Mouse (Mus musculus) stomach, postnatal 0 days (tissue): ENCODE data around the gene Gm17651. TPM values are rescaled to one million over a fixed set of nuclear protein-coding genes. Genes with fewer than 3 reads are reported as not detected.
A peak's percentile ranks its signal among the peaks of the same experiment; 100 is the strongest.

Experiments used
- ATAC-seq: fragments of 200-750 bp; cut with Nextera tagmentation; 2 replicates; pipeline ENCODE4 v1.8.0; 2017; ENCODE audit not compliant: low FRiP score, low TSS enrichment
- DNase-seq: peaks from one replicate; pipeline ENCODE4 v3.0.0-alpha.2; 2016; ENCODE audit warnings: low spot score
- H3K27ac ChIP-seq: fragments of 300-500 bp; sonication (generic); replicated peaks from 2 replicates; pipeline ENCODE4 v1.5.1; 2014; ENCODE audit warnings: mild to moderate bottlenecking, control low read depth
- H3K27me3 ChIP-seq: fragments of 300-500 bp; sonication (generic); 2 replicates; pipeline ENCODE4 v1.6.1; 2014; ENCODE audit warnings: low read length; ENCODE audit not compliant: control insufficient read depth, insufficient read depth
- H3K36me3 ChIP-seq: fragments of 300-500 bp; sonication (generic); 2 replicates; pipeline ENCODE4 v1.6.1; 2014; ENCODE audit warnings: low read length, mixed read lengths; ENCODE audit not compliant: control insufficient read depth, insufficient read depth
- H3K4me1 ChIP-seq: fragments of 300-500 bp; sonication (generic); replicated peaks from 2 replicates; pipeline ENCODE4 v1.6.1; 2014; ENCODE audit warnings: antibody characterized with exemption; ENCODE audit not compliant: control insufficient read depth, insufficient read depth
- H3K4me2 ChIP-seq: fragments of 300-500 bp; sonication (generic); replicated peaks from 2 replicates; pipeline ENCODE4 v1.6.1; 2014; ENCODE audit warnings: low read depth, mild to moderate bottlenecking, control low read depth, moderate library complexity
- H3K4me3 ChIP-seq: fragments of 300-500 bp; sonication (generic); 2 replicates; pipeline ENCODE4 v1.5.1; 2014; ENCODE audit warnings: low read depth, low read length, control low read depth
- H3K9ac ChIP-seq: fragments of 300-500 bp; sonication (generic); 2 replicates; pipeline ENCODE4 v1.6.1; 2014; ENCODE audit warnings: mild to moderate bottlenecking, low read length, control low read depth, mixed read lengths
- H3K9me3 ChIP-seq: fragments of 300-500 bp; sonication (generic); 2 replicates; pipeline ENCODE4 v1.6.1; 2016; ENCODE audit warnings: low read length; ENCODE audit not compliant: control insufficient read depth
- CTCF ChIP-seq: IDR thresholded peaks from 2 replicates; pipeline ENCODE4 v1.5.1; 2016; ENCODE audit warnings: antibody characterized with exemption, low read depth, mild to moderate bottlenecking, moderate library complexity
- EP300 ChIP-seq: optimal IDR thresholded peaks from 2 replicates; pipeline ENCODE3; 2016; ENCODE audit warnings: antibody characterized with exemption
- WGBS: fragments of 180-500 bp; shearing (Covaris S2); extraction: QIAGEN DNeasy Blood & Tissue Kit; methylation state at CpG from one replicate; pipeline ENCODE4 v1.1.7; 2014; 5-methylcytosine and 5-hydroxymethylcytosine counted together
- polyA plus RNA-seq: library from polyadenylated mRNA; unstranded; fragments of >200 nt; fragmentation: Nextera tagmentation; extraction: Ambion mirVana; gene quantifications from 2 replicates; pipeline ENCODE4 v1.2.1, GENCODE M21; 2015

Gene Gm17651
- polyA plus RNA-seq, 1 experiment from 2014 or later: not detected

- no peaks in the 10 kb centered on the region for H3K9me3 ChIP-seq
- H3K27ac ChIP-seq: 0 out of 2 replicates have a peak overlapping the region, but pooled peaks have one; percentile 53
- no peak overlapping the region for H3K4me3 ChIP-seq
- TF ChIP-seq CTCF (no peak), EP300 (no peak)
- 0 out of 2 replicates have a peak, but pooled peaks cover 2% of the 10 kb centered on the region for H3K4me1 ChIP-seq
- peak; percentile 78 for ATAC-seq
- WGBS: 49% methylated on average over 4 of the region's 4 CpGs
- no peak for DNase-seq
- no peak overlapping the region for H3K4me2 ChIP-seq
- H3K27me3 ChIP-seq: no peaks in the 10 kb centered on the region
- no peak overlapping the region for H3K9ac ChIP-seq
- H3K36me3 ChIP-seq: no peaks in the 10 kb centered on the region
These were observed 41.0 kb downstream of the Gm17651 start for GRCm38 (mm10) chr3:97633456-97633855.

- TF ChIP-seq CTCF: no peak
- no peak for TF ChIP-seq EP300
- Histone ChIP-seq H3K9ac (no peak overlapping the region), H3K4me3 (no peak overlapping the region), H3K4me1 (0 out of 2 replicates have a peak, but pooled peaks cover 2% of the 10 kb centered on the region), H3K9me3 (no peaks in the 10 kb centered on the region), H3K4me2 (no peak overlapping the region), H3K27ac (no peak overlapping the region), H3K27me3 (no peaks in the 10 kb centered on the region), H3K36me3 (no peaks in the 10 kb centered on the region)
- WGBS: 64% methylated on average over 8 of the region's 8 CpGs
- DNase-seq: no peak
- ATAC-seq: no peak
These were observed 43.1 kb downstream of the Gm17651 start for GRCm38 (mm10) chr3:97631258-97631860.

- TF ChIP-seq CTCF (no peak), EP300 (no peak)
- no peak overlapping the region for H3K4me2 ChIP-seq
- no peaks in the 10 kb centered on the region for H3K36me3 ChIP-seq
- H3K27ac ChIP-seq: no peak overlapping the region
- 0 out of 2 replicates have a peak, but pooled peaks cover 2% of the 10 kb centered on the region for H3K4me1 ChIP-seq
- no peak overlapping the region for H3K4me3 ChIP-seq
- H3K9ac ChIP-seq: no peak overlapping the region
- DNase-seq: no peak
- no peaks in the 10 kb centered on the region for H3K9me3 ChIP-seq
- 90% methylated on average over 4 of the region's 4 CpGs for WGBS
- no peaks in the 10 kb centered on the region for H3K27me3 ChIP-seq
- ATAC-seq: no peak
These were observed 43.7 kb downstream of the Gm17651 start for GRCm38 (mm10) chr3:97630746-97631145.

GRCm38 (mm10) chr3:97629941-97630340 is 44.6 kb downstream of the Gm17651 start:
- DNase-seq: no peak
- no peak overlapping the region for H3K4me2 ChIP-seq
- no peak for ATAC-seq

GRCm38 (mm10) chr3:97628391-97629001 is 46.0 kb downstream of the Gm17651 start, which contains the start of gene Fmo5:
TSS of gene Fmo5 (plus strand) at chr3:97628804.
- H3K36me3 ChIP-seq: no peaks in the 10 kb centered on the region
- H3K4me3 ChIP-seq: peak within 1 kb of the TSS; percentile 46
- H3K9ac ChIP-seq: peak within 1 kb of the TSS; percentile 63
- H3K27ac ChIP-seq: peak within 1 kb of the TSS; percentile 63
- H3K4me1 ChIP-seq: 0 out of 2 replicates have a peak, but pooled peaks cover 2% of the 10 kb centered on the region
- WGBS: 1% methylated on average over 18 of the region's 18 CpGs
- H3K9me3 ChIP-seq: no peaks in the 10 kb centered on the region
- H3K27me3 ChIP-seq: no peaks in the 10 kb centered on the region
- DNase-seq (peak; percentile 82), ATAC-seq (peak; percentile 93)
- peak within 1 kb of the TSS; percentile 54 for H3K4me2 ChIP-seq
- TF ChIP-seq EP300 (no peak), CTCF (no peak)

More at GRCm38 (mm10) chr3:97629941-97630340, 44.6 kb downstream of the Gm17651 start:
- TF ChIP-seq EP300: no peak
- no peak for TF ChIP-seq CTCF
- 82% methylated on average over 4 of the region's 4 CpGs for WGBS
- H3K36me3 ChIP-seq: no peaks in the 10 kb centered on the region
- H3K27ac ChIP-seq: no peak overlapping the region
- no peak overlapping the region for H3K4me3 ChIP-seq
- H3K9ac ChIP-seq: no peak overlapping the region
- H3K27me3 ChIP-seq: no peaks in the 10 kb centered on the region
- no peaks in the 10 kb centered on the region for H3K9me3 ChIP-seq
- 0 out of 2 replicates have a peak, but pooled peaks cover 2% of the 10 kb centered on the region for H3K4me1 ChIP-seq

- peak overlapping the region; percentile 54 for H3K4me2 ChIP-seq
- H3K4me1 ChIP-seq: 0 out of 2 replicates have a peak, but pooled peaks cover 2% of the 10 kb centered on the region
- no peaks in the 10 kb centered on the region for H3K9me3 ChIP-seq
- no peak for DNase-seq
- ATAC-seq: peak; percentile 81
- H3K4me3 ChIP-seq: peak overlapping the region; percentile 46
- TF ChIP-seq EP300: no peak
- no peak for TF ChIP-seq CTCF
- no peak overlapping the region for H3K9ac ChIP-seq
- WGBS: 57% methylated on average over 7 of the region's 7 CpGs
- no peaks in the 10 kb centered on the region for H3K27me3 ChIP-seq
- no peaks in the 10 kb centered on the region for H3K36me3 ChIP-seq
- peak overlapping the region; percentile 63 for H3K27ac ChIP-seq
These were observed 46.6 kb downstream of the Gm17651 start for GRCm38 (mm10) chr3:97627893-97628292.
